Mouse (Mus musculus): Measurements from ENCODE around the gene Aak1. TPM values are rescaled to one million over a fixed set of nuclear protein-coding genes. Genes with fewer than 3 reads are reported as not detected.

Gene Aak1
- polyA plus RNA-seq, 1 experiment from 2014 or later = 18.8 TPM

- no peak for DNase-seq (ENCODE audit: low spot score)
- Histone ChIP-seq H3K36me3 (peaks cover 81% of the 10 kb centered on the region), H3K4me1 (replicated peaks) (peaks cover 5% of the 10 kb centered on the region; the same call in 1 of the 2 replicates), H3K4me3 (no peak overlapping the region), H3K27me3 (ENCODE audit: insufficient read depth, poor library complexity, severe bottlenecking) (no peaks in the 10 kb centered on the region), H3K9me3 (no peaks in the 10 kb centered on the region), H3K27ac (no peak overlapping the region)
- WGBS = 86% methylated on average over 3 of the region's 3 CpGs
Measured at GRCm38 (mm10) chr6:86955741-86956140, 106.4 kb downstream of the Aak1 start.

GRCm38 (mm10) chr6:86956206-86956605, 106.9 kb downstream of the Aak1 start:
- H3K36me3 ChIP-seq = peaks cover 81% of the 10 kb centered on the region
- H3K27ac ChIP-seq = no peak overlapping the region
- no peaks in the 10 kb centered on the region for H3K9me3 ChIP-seq
- no peak overlapping the region for H3K4me3 ChIP-seq
- no peaks in the 10 kb centered on the region for H3K27me3 ChIP-seq (ENCODE audit: insufficient read depth, poor library complexity, severe bottlenecking)
- H3K4me1 ChIP-seq (replicated peaks) = peaks cover under 1% of the 10 kb centered on the region; the same call in 1 of the 2 replicates
- no peak for DNase-seq (ENCODE audit: low spot score)

- no peaks in the 10 kb centered on the region for H3K9me3 ChIP-seq
- no peak overlapping the region for H3K4me3 ChIP-seq
- no peaks in the 10 kb centered on the region for H3K4me1 ChIP-seq (replicated peaks)
- no peak overlapping the region for H3K27ac ChIP-seq
- no peak for DNase-seq (ENCODE audit: low spot score)
- peaks cover 87% of the 10 kb centered on the region for H3K36me3 ChIP-seq
- no peaks in the 10 kb centered on the region for H3K27me3 ChIP-seq (ENCODE audit: insufficient read depth, poor library complexity, severe bottlenecking)
- 69% methylated on average over 1 of the region's 1 CpGs for WGBS
Measured at GRCm38 (mm10) chr6:86959006-86959405, 109.7 kb downstream of the Aak1 start.

- Histone ChIP-seq H3K9me3 (no peaks in the 10 kb centered on the region), H3K27ac (no peak overlapping the region), H3K4me3 (no peak overlapping the region), H3K36me3 (peaks cover 97% of the 10 kb centered on the region), H3K27me3 (ENCODE audit: insufficient read depth, poor library complexity, severe bottlenecking) (no peaks in the 10 kb centered on the region), H3K4me1 (replicated peaks) (no peaks in the 10 kb centered on the region)
- 94% methylated on average over 7 of the region's 7 CpGs for WGBS
- no peak for DNase-seq (ENCODE audit: low spot score)
Measured at GRCm38 (mm10) chr6:86963987-86964685, 114.8 kb downstream of the Aak1 start.

- DNase-seq (ENCODE audit: low spot score) = no peak
- Histone ChIP-seq H3K27ac (no peak overlapping the region), H3K9me3 (no peaks in the 10 kb centered on the region), H3K36me3 (peaks cover 94% of the 10 kb centered on the region), H3K4me1 (replicated peaks) (no peaks in the 10 kb centered on the region), H3K4me3 (no peak overlapping the region), H3K27me3 (ENCODE audit: insufficient read depth, poor library complexity, severe bottlenecking) (no peaks in the 10 kb centered on the region)
- 87% methylated on average over 2 of the region's 2 CpGs for WGBS
Measured at GRCm38 (mm10) chr6:86967166-86967565, 117.8 kb downstream of the Aak1 start.

- H3K36me3 ChIP-seq = peaks cover 70% of the 10 kb centered on the region
- H3K4me1 ChIP-seq (replicated peaks) = no peaks in the 10 kb centered on the region
- 95% methylated on average over 4 of the region's 4 CpGs for WGBS
Measured at GRCm38 (mm10) chr6:86973956-86974355, 124.6 kb downstream of the Aak1 start.

GRCm38 (mm10) chr6:86978156-86978908, 129.0 kb downstream of the Aak1 start:
- Histone ChIP-seq H3K9me3 (no peaks in the 10 kb centered on the region), H3K4me3 (no peak overlapping the region), H3K27me3 (ENCODE audit: insufficient read depth, poor library complexity, severe bottlenecking) (no peaks in the 10 kb centered on the region), H3K4me1 (replicated peaks) (no peaks in the 10 kb centered on the region), H3K27ac (no peak overlapping the region), H3K36me3 (peaks cover 46% of the 10 kb centered on the region)
- no peak for DNase-seq (ENCODE audit: low spot score)
- WGBS = 90% methylated on average over 8 of the region's 8 CpGs

More at GRCm38 (mm10) chr6:86973956-86974355, 124.6 kb downstream of the Aak1 start:
- DNase-seq (ENCODE audit: low spot score) = no peak
- H3K27ac ChIP-seq = no peak overlapping the region
- H3K9me3 ChIP-seq = no peaks in the 10 kb centered on the region
- no peaks in the 10 kb centered on the region for H3K27me3 ChIP-seq (ENCODE audit: insufficient read depth, poor library complexity, severe bottlenecking)
- H3K4me3 ChIP-seq = no peak overlapping the region

GRCm38 (mm10) chr6:86978909-86979265, 129.6 kb downstream of the Aak1 start:
- Histone ChIP-seq H3K4me1 (replicated peaks) (no peaks in the 10 kb centered on the region), H3K27ac (no peak overlapping the region), H3K4me3 (no peak overlapping the region), H3K36me3 (peaks cover 43% of the 10 kb centered on the region), H3K27me3 (ENCODE audit: insufficient read depth, poor library complexity, severe bottlenecking) (no peaks in the 10 kb centered on the region), H3K9me3 (no peaks in the 10 kb centered on the region)
- DNase-seq (ENCODE audit: low spot score) = no peak
- WGBS = 88% methylated on average over 6 of the region's 6 CpGs

- no peak overlapping the region for H3K27ac ChIP-seq
- no peak for DNase-seq (ENCODE audit: low spot score)
- no peaks in the 10 kb centered on the region for H3K9me3 ChIP-seq
- no peak overlapping the region for H3K4me3 ChIP-seq
- WGBS = 90% methylated on average over 2 of the region's 2 CpGs
- H3K4me1 ChIP-seq (replicated peaks) = no peaks in the 10 kb centered on the region
- H3K36me3 ChIP-seq = peaks cover 45% of the 10 kb centered on the region
- no peaks in the 10 kb centered on the region for H3K27me3 ChIP-seq (ENCODE audit: insufficient read depth, poor library complexity, severe bottlenecking)
Measured at GRCm38 (mm10) chr6:86981206-86981605, 131.9 kb downstream of the Aak1 start.

- WGBS = 91% methylated on average over 8 of the region's 8 CpGs
Measured at GRCm38 (mm10) chr6:86985314-86986106, 136.2 kb downstream of the Aak1 start.

GRCm38 (mm10) chr6:86989576-86989975, 140.3 kb downstream of the Aak1 start:
- H3K27me3 ChIP-seq (ENCODE audit: insufficient read depth, poor library complexity, severe bottlenecking) = no peaks in the 10 kb centered on the region
- H3K4me3 ChIP-seq = no peak overlapping the region
- 91% methylated on average over 6 of the region's 6 CpGs for WGBS
- peaks cover 21% of the 10 kb centered on the region for H3K36me3 ChIP-seq
- H3K4me1 ChIP-seq (replicated peaks) = no peaks in the 10 kb centered on the region
- no peak overlapping the region for H3K27ac ChIP-seq
- DNase-seq (ENCODE audit: low spot score) = no peak
- no peaks in the 10 kb centered on the region for H3K9me3 ChIP-seq

More at GRCm38 (mm10) chr6:86985314-86986106, 136.2 kb downstream of the Aak1 start:
- no peaks in the 10 kb centered on the region for H3K27me3 ChIP-seq (ENCODE audit: insufficient read depth, poor library complexity, severe bottlenecking)
- no peak for DNase-seq (ENCODE audit: low spot score)
- no peak overlapping the region for H3K27ac ChIP-seq
- H3K9me3 ChIP-seq = no peaks in the 10 kb centered on the region
- peaks cover 32% of the 10 kb centered on the region for H3K36me3 ChIP-seq
- no peaks in the 10 kb centered on the region for H3K4me1 ChIP-seq (replicated peaks)
- H3K4me3 ChIP-seq = no peak overlapping the region

- Histone ChIP-seq H3K4me1 (replicated peaks) (no peaks in the 10 kb centered on the region), H3K27me3 (ENCODE audit: insufficient read depth, poor library complexity, severe bottlenecking) (no peaks in the 10 kb centered on the region), H3K27ac (no peak overlapping the region), H3K9me3 (no peaks in the 10 kb centered on the region), H3K36me3 (peaks cover 28% of the 10 kb centered on the region), H3K4me3 (no peak overlapping the region)
- 93% methylated on average over 3 of the region's 3 CpGs for WGBS
- DNase-seq (ENCODE audit: low spot score) = no peak
Measured at GRCm38 (mm10) chr6:86991041-86991440, 141.7 kb downstream of the Aak1 start.

GRCm38 (mm10) chr6:86992349-86992748, 143.0 kb downstream of the Aak1 start:
- DNase-seq (ENCODE audit: low spot score) = no peak
- Histone ChIP-seq H3K27me3 (ENCODE audit: insufficient read depth, poor library complexity, severe bottlenecking) (no peaks in the 10 kb centered on the region), H3K4me3 (no peak overlapping the region), H3K27ac (no peak overlapping the region), H3K36me3 (peaks cover 34% of the 10 kb centered on the region), H3K9me3 (no peaks in the 10 kb centered on the region), H3K4me1 (replicated peaks) (no peaks in the 10 kb centered on the region)
- WGBS = 93% methylated on average over 8 of the region's 8 CpGs

Measured in hindbrain, embryonic 10.5 days (tissue).